Mouse (Mus musculus) ES-E14 (cell line): ENCODE measurements around the gene Tmem108. TPM values are rescaled to one million over a fixed set of nuclear protein-coding genes. Genes with fewer than 3 reads are reported as not detected.

ENCODE experiments used
- DNase-seq: peaks from one replicate; pipeline ENCODE4 v3.0.0-alpha.2; 2013; ENCODE audit warnings: low read depth, low spot score
- H3K27ac ChIP-seq: 2 replicates; pipeline ENCODE4 v1.5.1; 2012; ENCODE audit warnings: low read depth, mild to moderate bottlenecking, low read length, moderate library complexity, mixed read lengths; ENCODE audit not compliant: poor library complexity, insufficient read depth, severe bottlenecking
- H3K36me3 ChIP-seq: 2 replicates; pipeline ENCODE4 v1.6.1; 2012; ENCODE audit warnings: mild to moderate bottlenecking, low read length, moderate library complexity, mixed read lengths; ENCODE audit not compliant: control insufficient read depth, poor library complexity, insufficient read depth, severe bottlenecking
- H3K4me1 ChIP-seq, 2 experiments: fragments of 150-350 bp in 1 of 2; sonication (generic) in 1 of 2; 2 replicates each; pipeline ENCODE4 v1.6.1; 2012; ENCODE audit warnings: low read length in 2 of 2, mild to moderate bottlenecking in 1 of 2, mixed read lengths in 1 of 2; ENCODE audit not compliant: control insufficient read depth in 2 of 2, insufficient read depth in 2 of 2, poor library complexity in 1 of 2
- H3K4me3 ChIP-seq, 2 experiments: fragments of 150-350 bp in 1 of 2; sonication (generic) in 1 of 2; 2 replicates each; pipeline ENCODE4 v1.5.1; 2012; ENCODE audit warnings: low read length in 2 of 2, low read depth in 1 of 2, mild to moderate bottlenecking in 1 of 2, mixed read lengths in 1 of 2; ENCODE audit not compliant: insufficient read depth in 1 of 2, poor library complexity in 1 of 2, severe bottlenecking in 1 of 2
- H3K9ac ChIP-seq: 2 replicates; pipeline ENCODE4 v1.6.1; 2012; ENCODE audit warnings: low read depth, mild to moderate bottlenecking, low read length, mixed read lengths; ENCODE audit not compliant: poor library complexity, insufficient read depth, severe bottlenecking
- H3K9me3 ChIP-seq: fragments of 150-350 bp; sonication (generic); 2 replicates; pipeline ENCODE4 v1.6.1; 2012; ENCODE audit warnings: low read depth, mild to moderate bottlenecking, low read length; ENCODE audit not compliant: control insufficient read depth, insufficient read depth
- CHD2 ChIP-seq: IDR thresholded peaks from 2 replicates; pipeline ENCODE4 v1.6.1; 2014; ENCODE audit warnings: mild to moderate bottlenecking, low read depth, low read length, inconsistent platforms
- HCFC1 ChIP-seq: IDR thresholded peaks from 2 replicates; pipeline ENCODE4 v1.6.1; 2012; ENCODE audit warnings: low read length, inconsistent platforms, borderline replicate concordance; ENCODE audit not compliant: insufficient read depth
- MAFK ChIP-seq: IDR thresholded peaks from 2 replicates; pipeline ENCODE4 v1.6.1; 2014; ENCODE audit warnings: mild to moderate bottlenecking, low read depth, low read length, inconsistent platforms; ENCODE audit not compliant: insufficient read depth
- ZC3H11A ChIP-seq: IDR thresholded peaks from 2 replicates; pipeline ENCODE4 v1.6.1; 2012; ENCODE audit warnings: low read depth, mild to moderate bottlenecking, inconsistent platforms, low read length, borderline replicate concordance
- ZNF384 ChIP-seq: IDR thresholded peaks from 2 replicates; pipeline ENCODE4 v1.6.1; 2012; ENCODE audit warnings: low read depth, low read length, inconsistent platforms
- in situ Hi-C, 2 experiments: fragments of 600-800 bp; cut with MboI; formaldehyde crosslinking; loops; one replicate each; pipeline ENCODE4 v1.15.1; 2025; ENCODE audit warnings: low sequenced_read_pairs in 2 of 2, inconsistent platforms in 1 of 2; ENCODE audit not compliant: unreplicated experiment in 2 of 2
- total RNA-seq: library from RNA; depleted of rRNA; stranded (reverse); fragments of 300-350 nt; gene quantifications from 2 replicates; pipeline ENCODE4 v1.2.3, GENCODE M21; 2012

Gene Tmem108
- total RNA-seq, 1 experiment: 3.1 TPM

DNA sequence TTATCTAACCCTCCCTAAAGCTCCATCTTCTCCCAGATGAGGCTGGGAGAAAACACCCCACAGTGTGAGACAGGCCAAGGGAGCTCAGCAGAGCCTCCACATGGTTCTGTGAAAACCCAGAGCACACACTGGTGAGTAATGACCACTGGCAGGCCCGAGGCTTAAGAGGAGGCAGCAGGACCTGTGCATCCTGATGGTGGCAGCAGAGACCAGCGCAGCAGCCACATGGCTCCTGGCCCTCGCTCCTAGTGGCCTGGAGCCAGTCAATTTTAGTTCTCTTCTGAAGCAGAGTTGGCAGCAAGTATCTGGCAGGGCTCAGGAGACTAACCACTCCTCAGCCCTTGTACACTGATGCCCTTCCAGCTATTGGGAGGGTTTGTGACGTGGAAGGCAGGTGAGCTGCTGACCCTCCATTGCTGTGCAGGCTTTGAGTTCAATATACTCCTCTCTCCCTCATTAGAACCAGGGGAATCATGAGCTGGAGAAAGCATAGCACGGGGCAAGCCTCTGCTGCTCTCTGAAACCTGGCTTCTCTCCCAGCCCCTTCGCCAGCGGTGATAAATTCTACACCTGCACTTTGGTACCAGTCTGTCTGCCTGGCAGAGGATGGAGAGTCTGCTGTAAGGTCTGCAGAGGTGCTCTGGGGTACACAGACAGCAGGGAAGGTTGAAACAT lies 267.2 kb downstream of the Tmem108 start:
- TF ChIP-seq ZNF384: no peak
- no peak for TF ChIP-seq HCFC1
- peak; percentile 64 for TF ChIP-seq ZC3H11A
- TF ChIP-seq CHD2: no peak
- no peak overlapping the region for H3K9ac ChIP-seq
- H3K4me3 ChIP-seq: no peak overlapping the region
- in situ Hi-C loops: loop anchor here (10.0 to 25.0 kb wide), 3 partner anchors 260 to 500 kb away; partner anchors contain the start of gene Tmem108 (in 1 of the 2)
- no peak overlapping the region for H3K27ac ChIP-seq
- H3K9me3 ChIP-seq: no peaks in the 10 kb centered on the region
- no peaks in the 10 kb centered on the region for H3K36me3 ChIP-seq
- DNase-seq: no peak
- H3K4me1 ChIP-seq: no peaks in the 10 kb centered on the region

DNA sequence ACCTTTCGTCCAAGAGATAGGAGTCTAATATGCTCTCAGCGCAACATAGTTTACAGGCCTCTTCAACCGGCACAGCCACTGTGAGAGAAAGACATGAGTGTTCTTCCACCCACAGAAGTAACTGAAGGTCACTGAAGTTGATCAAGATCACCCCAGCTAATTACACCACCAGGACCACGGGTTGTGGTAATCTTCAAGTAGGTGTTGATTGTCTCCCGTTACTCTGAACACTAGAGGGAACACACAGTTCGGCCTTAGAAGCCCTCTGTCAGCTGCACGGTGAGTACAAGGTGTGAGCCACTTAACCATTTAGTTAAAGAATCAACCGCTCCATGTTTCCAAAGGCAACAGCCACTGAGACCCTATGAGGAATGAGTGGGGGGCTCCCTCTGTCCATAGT lies 269.7 kb downstream of the Tmem108 start:
- Histone ChIP-seq H3K4me3 (no peak overlapping the region), H3K9ac (no peak overlapping the region), H3K27ac (no peak overlapping the region), H3K9me3 (no peaks in the 10 kb centered on the region), H3K36me3 (no peaks in the 10 kb centered on the region), H3K4me1 (no peaks in the 10 kb centered on the region)
- DNase-seq: no peak
- TF ChIP-seq HCFC1 (no peak), CHD2 (no peak), MAFK (no peak), ZNF384 (no peak), ZC3H11A (no peak)
- in situ Hi-C loops: loop anchor here (10.0 to 25.0 kb wide), 3 partner anchors 263 to 503 kb away; partner anchors contain the start of gene Tmem108 (in 1 of the 2)

DNA sequence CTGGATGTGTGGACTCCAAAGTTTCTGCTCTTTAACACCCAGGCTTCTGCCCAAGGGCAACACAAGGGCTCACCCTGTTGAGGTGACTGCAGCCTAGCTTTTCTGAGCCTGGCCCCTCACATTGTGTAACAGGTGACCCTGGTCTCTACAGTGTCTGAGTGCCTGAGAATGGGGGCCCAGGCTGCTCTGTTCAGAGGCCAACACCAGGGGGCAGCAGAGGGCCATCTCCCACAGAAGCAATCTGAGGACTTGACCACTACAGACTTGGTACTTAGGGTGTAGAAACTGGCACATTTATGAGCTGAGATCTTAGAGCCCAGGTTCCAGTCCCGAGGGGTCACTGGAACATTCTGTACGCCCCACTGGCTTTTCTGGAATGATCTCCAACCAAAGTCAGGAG lies 271.2 kb downstream of the Tmem108 start:
- Histone ChIP-seq H3K36me3 (no peaks in the 10 kb centered on the region), H3K4me1 (no peaks in the 10 kb centered on the region), H3K9me3 (no peaks in the 10 kb centered on the region), H3K4me3 (no peak overlapping the region), H3K9ac (no peak overlapping the region), H3K27ac (no peak overlapping the region)
- peak; percentile 50 for DNase-seq
- TF ChIP-seq ZC3H11A: peak; percentile 88
- TF ChIP-seq MAFK: no peak
- in situ Hi-C loops: loop anchor here (10.0 to 25.0 kb wide), 3 partner anchors 264 to 504 kb away; partner anchors contain the start of gene Tmem108 (in 1 of the 2)

GRCm38 (mm10) chr9:103489883-103490282 lies 271.8 kb downstream of the Tmem108 start:
- no peaks in the 10 kb centered on the region for H3K9me3 ChIP-seq
- H3K4me3 ChIP-seq: no peak overlapping the region
- TF ChIP-seq HCFC1 (no peak), ZNF384 (no peak), CHD2 (no peak), MAFK (no peak), ZC3H11A (no peak)
- DNase-seq: no peak
- in situ Hi-C loops: loop anchor here (10.0 to 25.0 kb wide), 3 partner anchors 265 to 505 kb away; partner anchors contain the start of gene Tmem108 (in 1 of the 2)
- H3K36me3 ChIP-seq: no peaks in the 10 kb centered on the region
- H3K9ac ChIP-seq: no peak overlapping the region
- H3K27ac ChIP-seq: no peak overlapping the region
- no peaks in the 10 kb centered on the region for H3K4me1 ChIP-seq
